Mouse (Mus musculus) heart, adult 2 months (tissue): ENCODE results near the gene Slc24a3.

Source experiments
- CTCF ChIP-seq: fragments of 200-600 bp; IDR thresholded peaks from 2 replicates; pipeline ENCODE4 v1.8.1; 2022; ENCODE audit warnings: antibody characterized with exemption, mild to moderate bottlenecking, moderate library complexity
- EP300 ChIP-seq: fragments of 200-500 bp; IDR thresholded peaks from 2 replicates; pipeline ENCODE4 v1.6.1; 2011; ENCODE audit warnings: low read depth, low read length, control low read depth; ENCODE audit not compliant: insufficient read depth

GRCm38 (mm10) chr2:145197076-145197475, 29.5 kb downstream of the Slc24a3 start:
- TF ChIP-seq CTCF (no peak), EP300 (no peak)
